Mouse (Mus musculus) cerebral cortex, adult 2 months (tissue): ENCODE results near the gene Ebi3.

Source experiments
- WGBS: fragments of 180-500 bp; shearing (Covaris S2); methylation state at CpG from one replicate; pipeline ENCODE4 v1.1.7; 2018; 5-methylcytosine and 5-hydroxymethylcytosine counted together

The Ebi3 gene

GRCm38 (mm10) chr17:55952447-55953027 lies at the start of gene Ebi3:
TSS of gene Ebi3 (plus strand) at chr17:55952640.
- WGBS = 86% methylated on average over 6 of the region's 6 CpGs

- 60% methylated on average over 2 of the region's 2 CpGs for WGBS
These were observed 49.4 kb upstream of the Ebi3 start for GRCm38 (mm10) chr17:55903087-55903486.

- WGBS = 87% methylated on average over 1 of the region's 1 CpGs
These were observed 48.8 kb upstream of the Ebi3 start for GRCm38 (mm10) chr17:55903687-55904086.

GRCm38 (mm10) chr17:55904131-55904530 lies 48.3 kb upstream of the Ebi3 start:
- WGBS = 75% methylated on average over 6 of the region's 6 CpGs

DNA sequence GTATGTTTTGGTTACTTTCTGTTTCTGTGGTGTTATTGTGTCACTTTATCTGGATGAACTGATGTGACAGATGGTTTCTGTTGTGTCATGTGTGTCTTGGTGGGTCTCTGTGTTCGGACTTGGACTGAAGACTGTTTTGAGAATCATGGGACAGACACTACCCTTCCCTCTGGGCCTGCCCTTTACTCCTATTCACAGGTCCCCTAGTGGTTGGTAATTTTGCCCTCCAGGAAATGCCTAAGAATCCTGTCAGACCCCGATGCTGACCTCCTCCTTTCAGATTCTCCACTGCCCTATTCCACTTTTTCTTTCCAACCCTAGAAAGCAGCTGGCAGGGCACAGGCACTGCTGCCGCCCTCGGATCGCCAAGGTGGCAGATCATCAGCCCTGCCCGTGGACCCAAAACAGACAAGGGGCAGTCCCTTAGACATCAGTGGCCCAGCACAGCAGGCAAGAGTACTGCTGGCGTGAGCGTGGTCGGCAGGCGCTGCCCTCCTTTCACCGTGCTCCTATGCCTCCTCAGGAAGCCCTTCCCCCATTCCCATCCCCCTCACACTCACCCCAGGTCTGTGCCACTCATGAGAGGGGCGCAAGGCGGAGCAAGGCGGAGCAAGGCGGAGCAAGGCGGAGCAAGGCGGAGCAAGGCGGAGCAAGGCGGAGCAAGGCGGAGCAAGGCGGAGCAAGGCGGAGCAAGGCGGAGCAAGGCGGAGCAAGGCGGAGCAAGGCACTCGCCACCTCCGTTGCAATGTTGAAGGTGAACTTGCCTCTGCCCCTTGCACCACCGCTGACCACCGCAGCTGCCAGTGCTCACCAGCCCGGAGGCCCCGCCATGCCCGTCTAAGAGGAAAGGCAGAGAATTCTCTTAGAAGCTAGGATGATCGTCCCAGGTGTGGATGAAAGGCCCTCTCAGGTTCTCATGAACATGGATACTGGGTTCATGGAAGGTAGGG lies 20.6 kb upstream of the Ebi3 start:
- 1% methylated on average over 33 of the region's 33 CpGs for WGBS

- 60% methylated on average over 2 of the region's 2 CpGs for WGBS
These were observed 19.8 kb upstream of the Ebi3 start for GRCm38 (mm10) chr17:55932635-55933034.

DNA sequence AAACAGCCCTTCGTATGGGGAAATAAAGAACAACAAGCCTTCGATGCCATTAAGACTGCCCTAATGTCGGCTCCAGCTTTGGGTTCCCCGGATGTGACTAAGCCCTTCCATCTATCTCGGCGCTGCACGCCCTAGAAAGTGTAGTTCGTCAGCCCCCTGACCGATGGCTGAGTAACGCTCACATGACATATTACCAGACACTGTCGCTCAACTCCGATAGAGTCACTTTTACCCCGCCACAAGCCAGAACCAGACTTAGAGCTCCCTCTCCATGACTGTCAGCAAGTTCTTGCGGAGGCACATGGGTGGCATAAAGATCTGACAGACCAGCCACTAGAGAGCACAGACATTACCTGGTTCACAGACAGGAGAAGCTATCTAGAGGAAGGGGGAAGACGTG lies 19.2 kb upstream of the Ebi3 start:
- WGBS = 98% methylated on average over 15 of the region's 15 CpGs

- WGBS = 23% methylated on average over 10 of the region's 10 CpGs
These were observed 8.0 kb upstream of the Ebi3 start for GRCm38 (mm10) chr17:55944387-55944865.

GRCm38 (mm10) chr17:55944866-55945682 lies 7.4 kb upstream of the Ebi3 start:
- WGBS = under 1% methylated on average over 56 of the region's 56 CpGs

DNA sequence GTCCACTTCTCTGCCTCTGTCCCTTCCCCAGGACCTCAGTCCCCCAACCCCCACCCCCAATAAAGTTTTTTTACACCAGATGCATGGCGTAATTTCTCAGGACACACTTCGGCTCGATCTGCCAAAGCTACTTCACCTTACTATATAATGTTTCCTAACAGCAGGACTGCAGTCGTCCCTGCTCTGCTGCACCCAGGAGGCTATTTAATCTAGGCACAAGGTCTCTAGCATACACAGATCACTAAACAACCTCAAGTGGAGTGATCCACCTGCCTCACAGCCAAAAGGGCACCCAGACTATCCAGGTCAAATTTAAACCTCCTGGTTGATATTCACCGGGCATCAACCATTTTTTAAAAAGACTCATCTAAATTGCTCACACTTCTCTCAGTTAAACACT lies 6.7 kb upstream of the Ebi3 start:
- WGBS = 17% methylated on average over 5 of the region's 5 CpGs

- 89% methylated on average over 4 of the region's 4 CpGs for WGBS
These were observed 3.8 kb upstream of the Ebi3 start for GRCm38 (mm10) chr17:55948647-55949046.

DNA sequence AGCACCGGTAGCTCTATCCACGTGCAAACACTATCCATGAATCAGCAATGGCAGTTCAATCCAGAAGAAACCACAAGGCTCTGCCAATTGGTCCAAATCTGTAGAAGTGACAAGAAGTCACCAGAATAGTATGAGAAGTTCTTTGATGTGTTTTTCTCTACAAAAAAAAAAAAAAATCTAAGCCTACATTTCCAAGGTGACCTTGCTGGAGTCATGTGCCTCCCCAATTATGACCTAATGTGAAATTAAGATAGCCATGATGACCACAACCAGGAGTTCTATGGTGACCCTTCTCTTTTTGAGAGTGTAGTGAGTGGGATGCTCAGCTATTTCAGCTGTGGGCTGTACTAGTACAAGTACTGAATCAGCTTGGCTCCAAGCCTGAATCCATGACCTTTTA lies 3.0 kb upstream of the Ebi3 start, which contains the start of gene Zfp119b:
Gene Zfp119b (minus strand): TSS at position 101 of the 400 bp plus-strand sequence.
- 87% methylated on average over 2 of the region's 2 CpGs for WGBS

DNA sequence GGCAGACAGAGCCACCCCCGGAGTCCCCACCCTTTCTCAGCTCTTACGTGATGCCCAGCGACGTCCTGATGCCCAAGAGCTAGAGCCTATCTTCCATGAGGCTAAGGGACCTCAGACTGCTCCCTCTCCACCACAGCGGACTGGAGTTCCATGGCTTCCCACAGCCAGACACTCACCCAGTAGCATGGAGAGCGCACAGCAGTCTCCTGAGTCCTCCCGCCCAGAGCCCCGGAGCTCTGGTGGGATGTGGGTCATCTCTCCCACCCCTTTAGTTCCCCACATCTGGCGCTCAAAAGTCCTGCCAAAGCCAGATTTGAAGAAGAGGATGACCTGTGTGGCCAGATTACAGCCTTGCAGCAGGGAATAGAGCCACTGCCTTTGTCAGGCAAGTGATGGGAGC lies 1.8 kb upstream of the Ebi3 start:
- 81% methylated on average over 9 of the region's 9 CpGs for whole genome bisulfite sequencing

DNA sequence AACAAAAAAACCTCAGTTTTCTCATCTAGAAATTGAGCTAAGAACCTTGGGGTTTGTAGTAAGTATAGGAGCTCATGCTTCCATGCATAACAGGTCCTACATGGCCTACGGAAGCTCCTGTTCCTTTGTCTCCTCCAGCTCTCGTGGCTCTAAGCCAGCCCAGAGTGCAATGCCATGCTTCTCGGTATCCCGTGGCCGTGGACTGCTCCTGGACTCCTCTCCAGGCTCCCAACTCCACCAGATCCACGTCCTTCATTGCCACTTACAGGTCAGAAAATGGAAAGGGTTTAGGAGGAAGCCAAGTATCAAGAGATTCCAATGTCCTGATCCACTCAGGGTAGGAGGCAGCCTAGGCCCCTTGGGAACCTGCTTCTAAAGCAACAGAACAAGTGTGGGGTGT lies 1.3 kb downstream of the Ebi3 start:
- 77% methylated on average over 6 of the region's 6 CpGs for WGBS

- WGBS = 51% methylated on average over 16 of the region's 16 CpGs
These were observed 1.8 kb downstream of the Ebi3 start for GRCm38 (mm10) chr17:55954229-55954628.

DNA sequence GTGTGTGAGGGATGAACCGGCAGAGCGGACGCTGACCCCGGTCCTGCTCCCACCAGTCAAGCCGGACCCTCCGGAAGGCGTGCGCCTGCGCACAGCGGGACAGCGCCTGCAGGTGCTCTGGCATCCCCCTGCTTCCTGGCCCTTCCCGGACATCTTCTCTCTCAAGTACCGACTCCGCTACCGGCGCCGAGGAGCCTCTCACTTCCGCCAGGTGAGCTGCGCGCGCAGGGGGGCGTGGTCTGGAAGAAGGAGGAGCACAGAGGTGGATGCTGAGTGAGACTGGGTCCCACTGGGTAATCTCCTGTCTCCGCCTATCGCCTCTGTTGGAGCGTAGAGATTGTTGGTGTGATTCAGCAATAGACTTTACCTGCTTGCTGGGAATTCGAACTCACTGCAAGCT lies 3.7 kb downstream of the Ebi3 start:
- 8% methylated on average over 26 of the region's 26 CpGs for WGBS

GRCm38 (mm10) chr17:55956591-55956990 lies 4.2 kb downstream of the Ebi3 start:
- WGBS = 24% methylated on average over 6 of the region's 6 CpGs

DNA sequence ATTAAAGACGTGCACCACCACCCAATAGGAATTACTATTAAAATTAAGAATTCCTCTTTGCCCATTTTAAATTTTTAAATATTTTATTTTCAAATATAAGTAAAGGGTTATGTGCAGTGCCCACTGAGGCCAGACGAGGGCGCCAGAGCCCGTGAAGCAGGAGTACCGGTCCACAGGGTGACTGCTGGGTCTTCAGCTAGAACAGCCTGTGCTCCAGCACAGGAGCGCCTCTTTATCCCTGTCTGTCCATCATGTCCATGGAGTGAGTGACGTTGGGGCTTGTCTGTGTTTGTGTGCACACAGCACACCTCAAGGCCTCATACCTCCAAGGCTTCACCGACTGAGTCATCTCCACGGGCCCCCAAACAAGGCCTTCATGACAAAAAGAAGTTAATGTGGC lies 4.7 kb downstream of the Ebi3 start:
- 12% methylated on average over 9 of the region's 9 CpGs for WGBS

GRCm38 (mm10) chr17:55957726-55958583 lies 5.5 kb downstream of the Ebi3 start:
- 78% methylated on average over 13 of the region's 13 CpGs for WGBS

DNA sequence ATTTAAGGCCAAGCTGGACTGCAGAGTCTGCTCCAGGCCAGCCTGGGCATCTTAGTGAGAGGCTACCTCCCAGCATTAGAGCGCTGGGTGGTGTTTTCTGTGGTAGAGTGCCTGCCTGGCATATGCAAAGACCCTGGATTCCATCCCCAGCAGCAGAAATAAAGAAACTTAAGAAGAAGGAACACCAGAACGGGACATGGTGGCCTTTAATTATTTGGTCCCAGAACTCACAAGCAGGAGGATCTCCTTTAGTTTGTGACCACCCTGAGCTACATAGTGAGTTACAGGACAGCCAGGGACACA lies 6.1 kb downstream of the Ebi3 start:
- WGBS = 26% methylated on average over 2 of the region's 2 CpGs
